12 mouse cellular contexts compared by ENCODE assay signal in the genomic region with DNA sequence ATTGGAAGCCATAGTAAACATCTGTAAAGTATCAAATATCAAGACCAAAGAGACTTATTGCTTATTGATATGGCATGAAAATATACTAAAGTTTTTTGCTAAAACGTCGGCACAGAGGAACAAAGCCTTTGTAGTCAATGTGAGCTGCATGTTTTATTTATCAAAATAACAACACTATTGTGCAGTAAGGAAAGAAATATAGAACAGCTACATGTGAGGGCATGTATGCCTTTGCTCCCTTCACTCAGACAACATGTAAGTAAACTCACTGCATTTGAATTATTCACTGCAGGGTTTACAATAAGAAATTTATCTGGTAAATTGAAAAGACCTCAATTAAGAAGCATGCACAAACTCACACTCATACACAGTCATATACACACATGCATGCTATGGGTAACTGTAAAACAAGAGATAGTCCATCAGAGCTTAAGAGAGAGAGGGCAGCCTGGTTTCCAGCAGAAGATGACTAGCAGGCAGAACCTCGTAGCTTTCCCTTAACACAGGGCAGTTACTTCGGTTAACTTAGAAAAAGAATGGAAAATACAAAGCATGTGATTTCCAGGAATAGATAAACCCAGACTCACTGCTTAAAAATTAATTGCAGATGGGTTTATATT.
DNase-seq lines count a peak whose midpoint lies in the region; ATAC-seq lines count a peak whose summit lies in the region.
"Had no signal": no experiment of that assay in that cellular context is flagged by ENCODE, and none has a peak within 500 bp of the region (broad histone marks: within the 10 kb centered on the region; RNA-seq: fewer than 3 reads in every experiment).

No protein-coding gene starts in this region.

- H3K27me3 ChIP-seq in embryonic facial prominence, embryonic 12.5 days: no peaks in the 10 kb centered on the region
- H3K27me3 ChIP-seq in hindbrain, embryonic 12.5 days: no peaks in the 10 kb centered on the region
- no peaks in the 10 kb centered on the region for H3K27me3 ChIP-seq in midbrain, embryonic 15.5 days (replicated peaks)
- H3K27me3 ChIP-seq: liver, embryonic 15.5 days had no signal

- H3K36me3 ChIP-seq in embryonic facial prominence, embryonic 12.5 days: no peaks in the 10 kb centered on the region
- H3K36me3 ChIP-seq in hindbrain, embryonic 12.5 days: no peaks in the 10 kb centered on the region
- H3K36me3 ChIP-seq in midbrain, embryonic 15.5 days (replicated peaks): no peaks in the 10 kb centered on the region
- H3K36me3 ChIP-seq: liver, embryonic 15.5 days had no signal

- H3K27ac ChIP-seq in embryonic facial prominence, embryonic 12.5 days: no peak overlapping the region
- H3K27ac ChIP-seq in hindbrain, embryonic 12.5 days: peak overlapping the region; percentile 95
- H3K27ac ChIP-seq in midbrain, embryonic 15.5 days: peak overlapping the region; percentile 84
- H3K27ac ChIP-seq: liver, embryonic 15.5 days; macrophage had no signal

- no peaks in the 10 kb centered on the region for H3K9me3 ChIP-seq in embryonic facial prominence, embryonic 12.5 days
- no peaks in the 10 kb centered on the region for H3K9me3 ChIP-seq in hindbrain, embryonic 12.5 days (replicated peaks)
- no peaks in the 10 kb centered on the region for H3K9me3 ChIP-seq in midbrain, embryonic 15.5 days
- H3K9me3 ChIP-seq: liver, embryonic 15.5 days had no signal

- 0 out of 2 replicates have a peak overlapping the region, but pooled peaks have one; percentile 14 for H3K4me3 ChIP-seq in embryonic facial prominence, embryonic 12.5 days
- peak overlapping the region; percentile 47 for H3K4me3 ChIP-seq in hindbrain, embryonic 12.5 days
- peak overlapping the region; percentile 42 for H3K4me3 ChIP-seq in midbrain, embryonic 15.5 days
- H3K4me3 ChIP-seq: liver, embryonic 15.5 days had no signal

- no peak for ATAC-seq in embryonic facial prominence, embryonic 12.5 days (ENCODE audit: insufficient number of reproducible peaks, insufficient read depth, low FRiP score, low TSS enrichment)
- no peak for ATAC-seq in hindbrain, embryonic 12.5 days (ENCODE audit: low FRiP score)
- ATAC-seq in midbrain, embryonic 15.5 days (replicated peaks): no peak
- ATAC-seq in inflammation-experienced regulatory T-cells, adult 6 months: no peak
- ATAC-seq: intestine, postnatal 0 days had no signal

- DNase-seq in kidney, adult 9 months: peak; percentile 50
- no peak for DNase-seq in kidney, postnatal 4 days
- DNase-seq in right cerebral cortex, postnatal 14 days: no peak
- no peak for DNase-seq in embryo, embryonic 10.5 days (ENCODE audit: low spot score)
- DNase-seq: thymus, adult 2 months had no signal

- no peak overlapping the region for H3K9ac ChIP-seq in embryonic facial prominence, embryonic 12.5 days
- peak overlapping the region; percentile 73 for H3K9ac ChIP-seq in hindbrain, embryonic 12.5 days
- peak overlapping the region; percentile 63 for H3K9ac ChIP-seq in midbrain, embryonic 15.5 days
- H3K9ac ChIP-seq: liver, embryonic 15.5 days had no signal

- H3K4me2 ChIP-seq in embryonic facial prominence, embryonic 12.5 days (replicated peaks): peak overlapping the region; percentile 33
- H3K4me2 ChIP-seq in hindbrain, embryonic 12.5 days (replicated peaks): peak overlapping the region; percentile 52
- peak overlapping the region; percentile 65 for H3K4me2 ChIP-seq in midbrain, embryonic 15.5 days
- H3K4me2 ChIP-seq: liver, embryonic 15.5 days had no signal

- H3K4me1 ChIP-seq in embryonic facial prominence, embryonic 12.5 days: peaks cover 36% of the 10 kb centered on the region
- H3K4me1 ChIP-seq in hindbrain, embryonic 12.5 days: peaks cover 10% of the 10 kb centered on the region; the same call in 1 of the 2 replicates
- H3K4me1 ChIP-seq in midbrain, embryonic 15.5 days: peaks cover 6% of the 10 kb centered on the region; the same call in 1 of the 2 replicates
- H3K4me1 ChIP-seq: liver, embryonic 15.5 days had no signal

- WGBS in embryonic facial prominence, embryonic 12.5 days: 20% methylated on average over 4 of the region's 4 CpGs
- 13% methylated on average over 4 of the region's 4 CpGs for WGBS in hindbrain, embryonic 12.5 days
- 8% methylated on average over 4 of the region's 4 CpGs for WGBS in midbrain, embryonic 15.5 days
